Mouse (Mus musculus) heart, embryonic 11.5 days (tissue): Measurements from ENCODE around the gene Nit1. TPM values are rescaled to one million over a fixed set of nuclear protein-coding genes. Genes with fewer than 3 reads are reported as not detected.
A peak's percentile ranks its signal among the peaks of the same experiment; 100 is the strongest.

Experiments used
- ATAC-seq: fragments of 200-750 bp; cut with Nextera tagmentation; replicated peaks from 2 replicates; pipeline ENCODE4 v1.8.0; 2017; ENCODE audit warnings: moderate library complexity; ENCODE audit not compliant: insufficient number of reproducible peaks, low FRiP score, low TSS enrichment
- H3K27ac ChIP-seq: fragments of 300-500 bp; sonication (generic); 2 replicates; pipeline ENCODE4 v1.5.1; 2014; ENCODE audit warnings: mild to moderate bottlenecking, low read depth, low read length
- H3K27me3 ChIP-seq: fragments of 300-500 bp; sonication (generic); 2 replicates; pipeline ENCODE4 v1.6.1; 2014; ENCODE audit warnings: mild to moderate bottlenecking, low read length, mixed read lengths; ENCODE audit not compliant: control insufficient read depth, insufficient read depth
- H3K36me3 ChIP-seq: fragments of 300-500 bp; sonication (generic); 2 replicates; pipeline ENCODE4 v1.6.1; 2014; ENCODE audit warnings: mild to moderate bottlenecking, low read length, moderate library complexity, mixed read lengths; ENCODE audit not compliant: control insufficient read depth, insufficient read depth
- H3K4me1 ChIP-seq: fragments of 300-500 bp; sonication (generic); 2 replicates; pipeline ENCODE4 v1.6.1; 2014; ENCODE audit warnings: low read length; ENCODE audit not compliant: control insufficient read depth, insufficient read depth
- H3K4me2 ChIP-seq: fragments of 300-500 bp; sonication (generic); 2 replicates; pipeline ENCODE4 v1.6.1; 2014; ENCODE audit warnings: mild to moderate bottlenecking, moderate library complexity
- H3K4me3 ChIP-seq: fragments of 300-500 bp; sonication (generic); 2 replicates; pipeline ENCODE4 v1.5.1; 2014; ENCODE audit warnings: low read depth, low read length
- H3K9ac ChIP-seq: fragments of 300-500 bp; sonication (generic); 2 replicates; pipeline ENCODE4 v1.6.1; 2014; ENCODE audit warnings: mild to moderate bottlenecking, low read depth, low read length, moderate library complexity
- H3K9me3 ChIP-seq: fragments of 300-500 bp; sonication (generic); replicated peaks from 2 replicates; pipeline ENCODE4 v1.6.1; 2016; ENCODE audit warnings: low read length; ENCODE audit not compliant: control insufficient read depth
- WGBS: fragments of 180-500 bp; shearing (Covaris S2); extraction: QIAGEN DNeasy Blood & Tissue Kit; methylation state at CpG from one replicate; pipeline ENCODE4 v1.1.7; 2014; ENCODE audit not compliant: insufficient replicate concordance; 5-methylcytosine and 5-hydroxymethylcytosine counted together
- polyA plus RNA-seq: library from polyadenylated mRNA; unstranded; fragments of >200 nt; fragmentation: Nextera tagmentation; extraction: Ambion mirVana; gene quantifications from 2 replicates; pipeline ENCODE4 v1.2.1, GENCODE M21; 2014

The Nit1 gene
- polyA plus RNA-seq, 1 experiment from 2014 or later: 30.9 TPM

DNA sequence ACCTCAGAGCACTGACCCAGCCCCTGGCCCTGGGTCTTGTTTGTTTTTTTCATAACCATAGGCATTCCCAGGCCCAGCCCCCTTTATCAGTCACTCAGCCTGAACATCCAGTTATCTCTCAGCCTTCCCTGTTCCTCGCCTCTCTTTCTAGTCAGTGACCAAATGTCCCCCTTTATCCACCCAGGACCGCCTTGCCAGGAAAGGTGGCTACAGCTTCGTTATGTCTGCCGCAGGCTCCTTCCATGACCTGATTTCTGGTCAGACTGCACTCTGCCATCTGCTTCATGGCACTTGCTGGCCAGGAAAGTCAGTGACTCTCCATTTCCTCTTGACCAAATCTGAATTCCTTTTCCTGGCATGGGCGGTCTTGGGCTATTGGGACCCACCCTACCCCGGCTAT is 32.9 kb upstream of the Nit1 start:
- no peak overlapping the region for H3K4me3 ChIP-seq
- WGBS: 54% methylated on average over 6 of the region's 6 CpGs
- H3K27me3 ChIP-seq: peaks cover 15% of the 10 kb centered on the region

GRCm38 (mm10) chr1:171375646-171376097 is 30.2 kb upstream of the Nit1 start:
- 39% methylated on average over 9 of the region's 9 CpGs for WGBS
- Histone ChIP-seq H3K4me3 (no peak overlapping the region), H3K9me3 (no peaks in the 10 kb centered on the region), H3K4me2 (peak overlapping the region; percentile 14), H3K27ac (no peak overlapping the region), H3K9ac (no peak overlapping the region), H3K36me3 (no peaks in the 10 kb centered on the region), H3K27me3 (peaks cover 16% of the 10 kb centered on the region), H3K4me1 (no peaks in the 10 kb centered on the region)
- ATAC-seq: no peak

More for the DNA sequence above, 32.9 kb upstream of the Nit1 start:
- Histone ChIP-seq H3K4me1 (no peaks in the 10 kb centered on the region), H3K4me2 (no peak overlapping the region), H3K9me3 (no peaks in the 10 kb centered on the region), H3K27ac (no peak overlapping the region), H3K9ac (no peak overlapping the region), H3K36me3 (no peaks in the 10 kb centered on the region)
- ATAC-seq: no peak

- no peak for ATAC-seq
- Histone ChIP-seq H3K4me3 (no peak overlapping the region), H3K9ac (no peak overlapping the region; the same call in 1 of the 2 replicates), H3K36me3 (no peaks in the 10 kb centered on the region), H3K9me3 (no peaks in the 10 kb centered on the region), H3K4me1 (no peaks in the 10 kb centered on the region), H3K27ac (no peak overlapping the region), H3K27me3 (peaks cover 9% of the 10 kb centered on the region; the same call in 1 of the 2 replicates), H3K4me2 (0 out of 2 replicates have a peak overlapping the region, but pooled peaks have one; percentile 29)
- 7% methylated on average over 3 of the region's 4 CpGs for WGBS
Observed at GRCm38 (mm10) chr1:171373946-171374345, 28.5 kb upstream of the Nit1 start.

DNA sequence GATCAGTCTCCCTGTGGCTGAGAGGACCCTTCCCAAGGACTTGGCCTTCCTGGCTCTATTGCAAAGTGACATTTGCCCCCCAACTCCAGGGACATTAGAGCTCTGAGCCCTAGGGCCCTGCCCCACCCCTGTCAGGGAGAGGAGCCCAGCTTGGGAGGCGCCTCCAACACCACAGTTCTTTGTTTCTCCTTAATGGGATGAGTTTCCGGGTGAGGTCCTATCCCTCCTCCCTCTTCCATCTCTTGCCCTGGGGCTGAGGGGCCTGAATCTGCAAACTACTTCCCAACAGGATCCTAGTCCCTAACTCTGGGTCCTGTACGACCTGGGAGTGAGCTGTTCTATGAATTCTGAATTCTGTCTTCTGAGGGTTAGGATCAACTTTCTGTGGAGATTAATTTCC is 27.4 kb upstream of the Nit1 start:
- no peak for ATAC-seq
- Histone ChIP-seq H3K9me3 (no peaks in the 10 kb centered on the region), H3K4me3 (no peak overlapping the region), H3K4me2 (no peak overlapping the region), H3K27me3 (peaks cover 9% of the 10 kb centered on the region; the same call in 1 of the 2 replicates), H3K9ac (no peak overlapping the region), H3K36me3 (no peaks in the 10 kb centered on the region), H3K27ac (no peak overlapping the region), H3K4me1 (no peaks in the 10 kb centered on the region)
- 60% methylated on average over 3 of the region's 3 CpGs for WGBS

DNA sequence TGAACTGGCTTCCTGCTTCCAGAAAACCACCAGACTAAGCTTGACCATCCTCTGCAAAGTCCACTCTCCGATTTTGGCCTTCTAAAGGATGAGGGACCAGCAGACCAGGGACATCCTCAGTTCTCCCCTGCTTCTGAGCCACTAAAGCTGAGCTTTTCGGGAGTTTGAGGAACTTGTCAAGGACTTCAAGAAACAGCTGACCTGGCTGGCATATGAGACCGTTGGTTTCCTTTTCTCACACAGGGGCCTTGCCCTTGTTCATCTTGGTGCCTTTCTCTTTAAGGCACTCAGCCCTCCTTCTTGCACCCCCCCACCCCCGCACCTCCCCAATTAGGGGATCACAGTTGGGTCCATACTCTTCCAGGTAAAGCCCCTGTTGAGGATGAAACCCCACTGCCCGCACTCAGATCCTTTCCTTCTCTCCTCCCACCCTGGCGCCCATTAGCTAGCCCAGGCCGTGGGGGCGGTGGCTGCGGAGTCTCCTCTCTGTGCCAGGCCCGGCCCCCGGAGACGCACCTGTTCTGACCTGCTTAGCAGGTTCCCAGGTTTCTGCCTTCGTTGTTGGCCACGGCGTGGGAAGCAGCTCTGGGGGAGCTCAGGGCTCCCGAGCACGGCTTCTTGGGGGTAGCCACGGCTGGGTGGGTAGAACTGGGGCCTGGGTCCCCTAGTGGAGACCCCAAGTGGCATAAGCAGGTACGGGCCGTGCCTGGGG is 24.6 kb upstream of the Nit1 start, which contains the start of gene Nectin4:
Gene Nectin4 (plus strand): TSS at position 255 of the 712 bp plus-strand sequence.
- whole genome bisulfite sequencing: 30% methylated on average over 20 of the region's 20 CpGs
- Histone ChIP-seq H3K9ac (no peak within 1 kb of the TSS), H3K4me3 (no peak within 1 kb of the TSS), H3K36me3 (no peaks in the 10 kb centered on the region), H3K9me3 (no peaks in the 10 kb centered on the region), H3K27ac (no peak within 1 kb of the TSS), H3K4me2 (no peak within 1 kb of the TSS), H3K27me3 (peaks cover 9% of the 10 kb centered on the region; the same call in 1 of the 2 replicates), H3K4me1 (no peaks in the 10 kb centered on the region)
- no peak for ATAC-seq

DNA sequence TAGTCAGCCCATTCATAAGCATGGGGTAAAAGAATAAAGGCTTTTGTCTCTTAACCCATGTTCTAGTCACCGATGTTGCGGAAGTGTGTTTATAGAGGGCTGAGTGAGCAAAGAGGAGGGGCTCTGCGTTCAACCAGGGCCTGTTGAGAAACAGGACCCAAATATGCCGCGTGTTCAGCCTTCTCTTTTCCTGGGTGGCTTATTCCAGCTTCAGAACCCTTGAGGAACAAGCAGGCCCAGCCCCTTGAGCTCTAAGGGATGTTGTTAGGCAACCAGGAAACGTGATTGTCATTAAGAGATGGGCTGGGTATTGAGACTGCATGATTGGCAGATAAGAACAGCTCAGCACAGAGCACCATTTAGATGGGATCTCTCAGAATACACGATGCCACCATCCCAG is 20.5 kb upstream of the Nit1 start:
- H3K27ac ChIP-seq: no peak overlapping the region
- 66% methylated on average over 7 of the region's 7 CpGs for WGBS
- no peak for ATAC-seq
- H3K9ac ChIP-seq: no peak overlapping the region
- H3K4me3 ChIP-seq: no peak overlapping the region
- H3K4me1 ChIP-seq: no peaks in the 10 kb centered on the region
- H3K36me3 ChIP-seq: no peaks in the 10 kb centered on the region
- H3K4me2 ChIP-seq: no peak overlapping the region
- peaks cover 5% of the 10 kb centered on the region; the same call in 1 of the 2 replicates for H3K27me3 ChIP-seq
- H3K9me3 ChIP-seq: no peaks in the 10 kb centered on the region

DNA sequence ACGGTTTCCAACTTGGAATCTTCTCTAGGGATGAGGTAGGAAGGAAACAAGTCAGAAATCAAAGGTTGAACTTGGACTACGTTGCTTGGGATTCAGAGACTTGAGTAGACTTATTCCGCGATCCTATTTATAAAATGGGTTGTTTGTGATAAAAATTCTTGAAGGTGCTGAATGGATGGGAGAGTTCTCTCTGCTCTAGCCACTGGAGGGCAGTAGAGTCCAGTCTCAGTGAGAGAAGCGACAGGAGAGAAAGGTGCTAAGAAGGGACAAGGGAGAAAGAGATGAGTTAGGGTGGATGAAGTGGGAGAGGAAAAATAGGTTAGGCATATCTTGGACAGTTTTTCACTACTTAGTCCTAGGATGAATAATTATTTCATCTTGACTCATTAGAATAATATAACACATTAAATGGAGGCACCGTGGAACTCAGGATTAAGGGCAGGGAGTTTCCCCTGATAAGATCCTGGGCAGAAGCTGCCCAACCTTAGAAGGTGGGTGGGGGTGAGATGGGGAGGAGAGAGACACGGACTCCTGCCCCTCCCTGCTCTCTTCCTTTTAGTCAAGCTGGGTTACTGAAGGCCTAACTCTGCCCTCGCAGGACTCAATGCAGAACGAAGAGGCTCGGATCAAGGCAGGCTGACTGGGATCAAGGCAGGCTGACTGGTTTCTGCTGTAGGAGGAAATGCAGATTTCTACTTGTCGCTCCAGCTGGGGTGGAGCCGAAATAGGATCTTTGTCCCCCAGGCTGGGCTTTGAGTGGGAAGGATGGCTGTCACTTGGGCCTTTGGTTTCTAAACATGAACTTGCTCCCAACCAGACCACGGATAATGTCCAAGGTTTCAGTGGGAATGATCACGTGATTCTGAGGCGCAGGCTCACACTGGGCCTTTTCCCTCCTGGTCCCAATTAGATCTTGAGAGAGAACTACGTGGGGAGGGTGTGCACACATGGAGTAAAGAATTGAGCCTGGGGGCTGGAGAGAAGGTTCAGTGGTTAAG is 16.0 kb upstream of the Nit1 start:
- Histone ChIP-seq H3K4me2 (peak overlapping the region; percentile 78), H3K9ac (peak overlapping the region; percentile 47), H3K27ac (no peak overlapping the region), H3K27me3 (no peaks in the 10 kb centered on the region), H3K36me3 (peaks cover 12% of the 10 kb centered on the region; the same call in 1 of the 2 replicates), H3K4me1 (peaks cover 4% of the 10 kb centered on the region; the same call in 1 of the 2 replicates), H3K4me3 (peak overlapping the region; percentile 42), H3K9me3 (peaks cover 3% of the 10 kb centered on the region; the same call in 1 of the 2 replicates)
- no peak; the same call in 1 of the 2 replicates for ATAC-seq
- WGBS: 25% methylated on average over 16 of the region's 16 CpGs

GRCm38 (mm10) chr1:171360656-171361055 is 15.2 kb upstream of the Nit1 start, which contains the start of gene Klhdc9:
Gene Klhdc9, minus strand, starts transcription at chr1:171360798.
- H3K4me2 ChIP-seq: peak within 1 kb of the TSS; percentile 78
- WGBS: under 1% methylated on average over 21 of the region's 21 CpGs
- peak; percentile 80 for ATAC-seq
- no peak within 1 kb of the TSS for H3K27ac ChIP-seq
- H3K4me1 ChIP-seq: peaks cover 4% of the 10 kb centered on the region; the same call in 1 of the 2 replicates
- H3K27me3 ChIP-seq: no peaks in the 10 kb centered on the region
- peak within 1 kb of the TSS; percentile 47 for H3K9ac ChIP-seq
- H3K9me3 ChIP-seq: peaks cover 4% of the 10 kb centered on the region; the same call in 1 of the 2 replicates
- peak within 1 kb of the TSS; percentile 42 for H3K4me3 ChIP-seq
- peaks cover 12% of the 10 kb centered on the region; the same call in 1 of the 2 replicates for H3K36me3 ChIP-seq
